Mouse (Mus musculus) liver, embryonic 16.5 days (tissue): ENCODE measurements around the gene Otub1. TPM values are rescaled to one million over a fixed set of nuclear protein-coding genes. Genes with fewer than 3 reads are reported as not detected.
A peak's percentile ranks its signal among the peaks of the same experiment; 100 is the strongest.

Experiments used
- ATAC-seq: fragments of 200-750 bp; cut with Nextera tagmentation; 2 replicates; pipeline ENCODE4 v1.8.0; 2017; ENCODE audit warnings: low read depth, mild to moderate bottlenecking, moderate number of reproducible peaks, moderate library complexity
- H3K27ac ChIP-seq: fragments of 300-500 bp; sonication (generic); 2 replicates; pipeline ENCODE4 v1.5.1; 2014; ENCODE audit warnings: mild to moderate bottlenecking, low read length
- H3K27me3 ChIP-seq: fragments of 300-500 bp; sonication (generic); 2 replicates; pipeline ENCODE4 v1.6.1; 2014; ENCODE audit warnings: low read depth, low read length, mixed read lengths; ENCODE audit not compliant: control insufficient read depth, insufficient read depth
- H3K36me3 ChIP-seq: fragments of 300-500 bp; sonication (generic); 2 replicates; pipeline ENCODE4 v1.6.1; 2014; ENCODE audit warnings: mild to moderate bottlenecking; ENCODE audit not compliant: control insufficient read depth, insufficient read depth
- H3K4me1 ChIP-seq: fragments of 300-500 bp; sonication (generic); 2 replicates; pipeline ENCODE4 v1.6.1; 2014; ENCODE audit warnings: low read depth, low read length, mixed read lengths; ENCODE audit not compliant: control insufficient read depth
- H3K4me2 ChIP-seq: fragments of 300-500 bp; sonication (generic); 2 replicates; pipeline ENCODE4 v1.6.1; 2014; ENCODE audit warnings: low read depth, low read length, mixed read lengths
- H3K4me3 ChIP-seq: fragments of 300-500 bp; sonication (generic); 2 replicates; pipeline ENCODE4 v1.5.1; 2014; ENCODE audit warnings: low read depth, mild to moderate bottlenecking, low read length
- H3K9ac ChIP-seq: fragments of 300-500 bp; sonication (generic); 2 replicates; pipeline ENCODE4 v1.6.1; 2014; ENCODE audit warnings: low read depth, low read length
- H3K9me3 ChIP-seq: fragments of 300-500 bp; sonication (generic); replicated peaks from 2 replicates; pipeline ENCODE4 v1.6.1; 2016; ENCODE audit warnings: low read length; ENCODE audit not compliant: control insufficient read depth
- WGBS: fragments of 180-500 bp; shearing (Covaris S2); extraction: QIAGEN DNeasy Blood & Tissue Kit; methylation state at CpG from one replicate; pipeline ENCODE4 v1.1.7; 2014; ENCODE audit not compliant: insufficient replicate concordance; 5-methylcytosine and 5-hydroxymethylcytosine counted together
- polyA plus RNA-seq: library from polyadenylated mRNA; unstranded; fragments of >200 nt; fragmentation: Nextera tagmentation; extraction: Ambion mirVana; gene quantifications from 2 replicates; pipeline ENCODE4 v1.2.1, GENCODE M21; 2015

The Otub1 gene
- polyA plus RNA-seq, 1 experiment from 2014 or later, result 50.9 TPM

GRCm38 (mm10) chr19:7171447-7171846 is 34.7 kb downstream of the Otub1 start:
- peaks cover 2% of the 10 kb centered on the region; the same call in 1 of the 2 replicates for H3K4me1 ChIP-seq
- no peak overlapping the region for H3K4me3 ChIP-seq
- no peaks in the 10 kb centered on the region for H3K9me3 ChIP-seq
- no peaks in the 10 kb centered on the region for H3K36me3 ChIP-seq
- no peak overlapping the region for H3K27ac ChIP-seq
- ATAC-seq, result no peak
- H3K9ac ChIP-seq, result no peak overlapping the region
- H3K4me2 ChIP-seq, result no peak overlapping the region
- WGBS, result 13% methylated on average over 8 of the region's 8 CpGs
- peaks cover 19% of the 10 kb centered on the region for H3K27me3 ChIP-seq

- no peaks in the 10 kb centered on the region for H3K9me3 ChIP-seq
- H3K4me2 ChIP-seq, result no peak overlapping the region
- peaks cover 24% of the 10 kb centered on the region for H3K27me3 ChIP-seq
- no peak for ATAC-seq
- H3K36me3 ChIP-seq, result no peaks in the 10 kb centered on the region
- peaks cover 2% of the 10 kb centered on the region; the same call in 1 of the 2 replicates for H3K4me1 ChIP-seq
- no peak overlapping the region for H3K27ac ChIP-seq
- WGBS, result 71% methylated on average over 6 of the region's 6 CpGs
- no peak overlapping the region for H3K9ac ChIP-seq
- H3K4me3 ChIP-seq, result no peak overlapping the region
Measured at GRCm38 (mm10) chr19:7170916-7171315, 35.2 kb downstream of the Otub1 start.

GRCm38 (mm10) chr19:7168423-7168822 is 37.7 kb downstream of the Otub1 start:
- Histone ChIP-seq H3K4me3 (no peak overlapping the region), H3K9ac (no peak overlapping the region), H3K36me3 (no peaks in the 10 kb centered on the region), H3K4me2 (no peak overlapping the region), H3K9me3 (no peaks in the 10 kb centered on the region), H3K27ac (no peak overlapping the region), H3K27me3 (peaks cover 49% of the 10 kb centered on the region), H3K4me1 (peaks cover 2% of the 10 kb centered on the region)
- no peak for ATAC-seq
- 43% methylated on average over 2 of the region's 2 CpGs for WGBS

- Histone ChIP-seq H3K9me3 (no peaks in the 10 kb centered on the region), H3K4me2 (no peak overlapping the region), H3K36me3 (no peaks in the 10 kb centered on the region), H3K4me1 (peaks cover 2% of the 10 kb centered on the region), H3K27me3 (peaks cover 58% of the 10 kb centered on the region), H3K27ac (no peak overlapping the region), H3K4me3 (no peak overlapping the region), H3K9ac (no peak overlapping the region)
- WGBS, result 8% methylated on average over 6 of the region's 6 CpGs
- no peak for ATAC-seq
Measured at GRCm38 (mm10) chr19:7166767-7167166, 39.3 kb downstream of the Otub1 start.

GRCm38 (mm10) chr19:7166200-7166711 is 39.9 kb downstream of the Otub1 start:
- no peak overlapping the region for H3K9ac ChIP-seq
- H3K36me3 ChIP-seq, result no peaks in the 10 kb centered on the region
- H3K4me3 ChIP-seq, result peak overlapping the region; percentile 55; the same call in 1 of the 2 replicates
- WGBS, result 3% methylated on average over 15 of the region's 15 CpGs
- peaks cover 58% of the 10 kb centered on the region for H3K27me3 ChIP-seq
- peak overlapping the region; percentile 62 for H3K4me2 ChIP-seq
- no peak for ATAC-seq
- no peaks in the 10 kb centered on the region for H3K9me3 ChIP-seq
- no peak overlapping the region for H3K27ac ChIP-seq
- H3K4me1 ChIP-seq, result peaks cover 1% of the 10 kb centered on the region

- H3K9ac ChIP-seq, result no peak overlapping the region
- no peak overlapping the region for H3K27ac ChIP-seq
- no peaks in the 10 kb centered on the region; the same call in none of the 2 replicates for H3K4me1 ChIP-seq
- no peaks in the 10 kb centered on the region for H3K9me3 ChIP-seq
- WGBS, result 1% methylated on average over 51 of the region's 105 CpGs
- no peak for ATAC-seq
- H3K36me3 ChIP-seq, result no peaks in the 10 kb centered on the region
- H3K27me3 ChIP-seq, result peaks cover 58% of the 10 kb centered on the region
- peak overlapping the region; percentile 55 for H3K4me3 ChIP-seq
- peak overlapping the region; percentile 62 for H3K4me2 ChIP-seq
Measured at GRCm38 (mm10) chr19:7165509-7166199, 40.5 kb downstream of the Otub1 start.

- Histone ChIP-seq H3K9ac (no peak overlapping the region), H3K4me2 (peak overlapping the region; percentile 62), H3K27ac (no peak overlapping the region), H3K4me1 (peaks cover 3% of the 10 kb centered on the region), H3K36me3 (no peaks in the 10 kb centered on the region), H3K9me3 (no peaks in the 10 kb centered on the region), H3K27me3 (peaks cover 58% of the 10 kb centered on the region), H3K4me3 (peak overlapping the region; percentile 55)
- ATAC-seq, result no peak
- 1% methylated on average over 34 of the region's 35 CpGs for WGBS
Measured at GRCm38 (mm10) chr19:7164820-7165323, 41.2 kb downstream of the Otub1 start.

GRCm38 (mm10) chr19:7164238-7164637 is 41.9 kb downstream of the Otub1 start:
- Histone ChIP-seq H3K27ac (no peak overlapping the region), H3K9me3 (no peaks in the 10 kb centered on the region), H3K27me3 (peaks cover 58% of the 10 kb centered on the region), H3K9ac (no peak overlapping the region), H3K4me1 (peaks cover 3% of the 10 kb centered on the region), H3K4me2 (no peak overlapping the region), H3K4me3 (no peak overlapping the region), H3K36me3 (no peaks in the 10 kb centered on the region)
- ATAC-seq, result no peak
- 15% methylated on average over 6 of the region's 6 CpGs for WGBS

- Histone ChIP-seq H3K36me3 (no peaks in the 10 kb centered on the region), H3K9me3 (no peaks in the 10 kb centered on the region), H3K9ac (no peak overlapping the region), H3K4me3 (no peak overlapping the region), H3K27ac (no peak overlapping the region), H3K4me2 (no peak overlapping the region), H3K27me3 (peaks cover 35% of the 10 kb centered on the region), H3K4me1 (peaks cover 3% of the 10 kb centered on the region)
- 47% methylated on average over 3 of the region's 3 CpGs for WGBS
- ATAC-seq, result no peak
Measured at GRCm38 (mm10) chr19:7161064-7161463, 45.1 kb downstream of the Otub1 start.
